Mouse (Mus musculus): Measurements from ENCODE around the gene Dus2. TPM values are rescaled to one million over a fixed set of nuclear protein-coding genes. Genes with fewer than 3 reads are reported as not detected.
A peak's percentile ranks its signal among the peaks of the same experiment; 100 is the strongest.

The Dus2 gene
- polyA plus RNA-seq, 1 experiment from 2014 or later = 8.1 TPM

GRCm38 (mm10) chr8:105956556-105956955, 34.6 kb upstream of the Dus2 start:
- Histone ChIP-seq H3K9me3 (ENCODE audit: control insufficient read depth, low read length) (no peaks in the 10 kb centered on the region), H3K36me3 (ENCODE audit: control insufficient read depth, insufficient read depth, low read length) (peaks cover 7% of the 10 kb centered on the region; the same call in 1 of the 2 replicates), H3K27ac (replicated peaks) (no peak overlapping the region), H3K27me3 (ENCODE audit: control insufficient read depth, insufficient read depth, low read length) (no peaks in the 10 kb centered on the region), H3K4me2 (replicated peaks; ENCODE audit: low read depth) (no peak overlapping the region), H3K9ac (ENCODE audit: low read length) (no peak overlapping the region), H3K4me3 (ENCODE audit: low read depth, low read length) (no peak overlapping the region), H3K4me1 (replicated peaks; ENCODE audit: control insufficient read depth, insufficient read depth) (no peaks in the 10 kb centered on the region)
- 88% methylated on average over 4 of the region's 4 CpGs for WGBS
- DNase-seq (ENCODE audit: low spot score) (no peak), ATAC-seq (ENCODE audit: low FRiP score, low TSS enrichment) (no peak)
- TF ChIP-seq CTCF (IDR thresholded peaks at IDR 0.05; ENCODE audit: low read depth) = no peak
- TF ChIP-seq EP300 (optimal IDR thresholded peaks at IDR 0.05) = no peak

- H3K27me3 ChIP-seq (ENCODE audit: control insufficient read depth, insufficient read depth, low read length) = no peaks in the 10 kb centered on the region
- H3K4me3 ChIP-seq (ENCODE audit: low read depth, low read length) = no peak overlapping the region
- TF ChIP-seq CTCF (IDR thresholded peaks at IDR 0.05; ENCODE audit: low read depth) = peak; percentile 51
- no peak for TF ChIP-seq EP300 (optimal IDR thresholded peaks at IDR 0.05)
- H3K27ac ChIP-seq (replicated peaks) = no peak overlapping the region
- WGBS = 49% methylated on average over 3 of the region's 4 CpGs
- H3K36me3 ChIP-seq (ENCODE audit: control insufficient read depth, insufficient read depth, low read length) = peaks cover 7% of the 10 kb centered on the region; the same call in 1 of the 2 replicates
- H3K4me1 ChIP-seq (replicated peaks; ENCODE audit: control insufficient read depth, insufficient read depth) = no peaks in the 10 kb centered on the region
- no peaks in the 10 kb centered on the region for H3K9me3 ChIP-seq (ENCODE audit: control insufficient read depth, low read length)
- DNase-seq (ENCODE audit: low spot score) (no peak), ATAC-seq (ENCODE audit: low FRiP score, low TSS enrichment) (peak; percentile 47; the same call in 1 of the 2 replicates)
- no peak overlapping the region for H3K9ac ChIP-seq (ENCODE audit: low read length)
- H3K4me2 ChIP-seq (replicated peaks; ENCODE audit: low read depth) = no peak overlapping the region
These were observed 33.3 kb upstream of the Dus2 start for GRCm38 (mm10) chr8:105957813-105958212.

DNA sequence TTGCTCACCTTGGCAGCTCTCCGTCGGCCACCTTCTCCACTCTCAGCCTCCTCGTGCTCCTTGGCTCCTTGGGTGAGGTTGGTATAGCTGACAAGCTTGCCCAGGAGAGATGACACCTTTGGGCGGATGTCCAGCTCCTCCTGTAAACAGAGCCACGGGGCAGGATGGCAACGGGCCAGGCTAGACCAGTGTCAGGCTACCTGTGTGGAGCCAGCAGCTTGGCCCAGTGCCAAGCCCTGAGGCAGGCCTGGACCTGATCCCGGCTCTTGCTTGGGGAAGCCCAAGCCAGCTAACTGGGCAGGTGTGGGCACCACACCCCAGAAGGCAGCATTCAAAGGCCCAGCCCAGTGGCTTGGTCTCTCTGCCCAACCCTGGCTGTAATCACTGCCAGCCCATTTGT, 31.8 kb upstream of the Dus2 start:
- DNase-seq (ENCODE audit: low spot score) (peak; percentile 91), ATAC-seq (ENCODE audit: low FRiP score, low TSS enrichment) (peak; percentile 92)
- peaks cover 2% of the 10 kb centered on the region; the same call in 1 of the 2 replicates for H3K4me1 ChIP-seq (replicated peaks; ENCODE audit: control insufficient read depth, insufficient read depth)
- 47% methylated on average over 7 of the region's 7 CpGs for WGBS
- H3K4me2 ChIP-seq (replicated peaks; ENCODE audit: low read depth) = no peak overlapping the region
- H3K27ac ChIP-seq (replicated peaks) = no peak overlapping the region
- no peak for TF ChIP-seq EP300 (optimal IDR thresholded peaks at IDR 0.05)
- TF ChIP-seq CTCF (IDR thresholded peaks at IDR 0.05; ENCODE audit: low read depth) = peak; percentile 32; the same call in 1 of the 2 replicates
- no peak overlapping the region for H3K4me3 ChIP-seq (ENCODE audit: low read depth, low read length)
- no peaks in the 10 kb centered on the region; the same call in 1 of the 2 replicates for H3K36me3 ChIP-seq (ENCODE audit: control insufficient read depth, insufficient read depth, low read length)
- no peaks in the 10 kb centered on the region for H3K9me3 ChIP-seq (ENCODE audit: control insufficient read depth, low read length)
- H3K9ac ChIP-seq (ENCODE audit: low read length) = no peak overlapping the region
- H3K27me3 ChIP-seq (ENCODE audit: control insufficient read depth, insufficient read depth, low read length) = no peaks in the 10 kb centered on the region

- ATAC-seq (ENCODE audit: low FRiP score, low TSS enrichment) (no peak), DNase-seq (ENCODE audit: low spot score) (no peak)
- H3K27ac ChIP-seq (replicated peaks) = no peak overlapping the region
- H3K9me3 ChIP-seq (ENCODE audit: control insufficient read depth, low read length) = no peaks in the 10 kb centered on the region
- peaks cover 2% of the 10 kb centered on the region; the same call in 1 of the 2 replicates for H3K4me1 ChIP-seq (replicated peaks; ENCODE audit: control insufficient read depth, insufficient read depth)
- 79% methylated on average over 14 of the region's 14 CpGs for WGBS
- no peak overlapping the region for H3K4me2 ChIP-seq (replicated peaks; ENCODE audit: low read depth)
- no peaks in the 10 kb centered on the region; the same call in 1 of the 2 replicates for H3K36me3 ChIP-seq (ENCODE audit: control insufficient read depth, insufficient read depth, low read length)
- TF ChIP-seq EP300 (optimal IDR thresholded peaks at IDR 0.05) (no peak), CTCF (IDR thresholded peaks at IDR 0.05; ENCODE audit: low read depth) (no peak)
- no peak overlapping the region for H3K9ac ChIP-seq (ENCODE audit: low read length)
- H3K27me3 ChIP-seq (ENCODE audit: control insufficient read depth, insufficient read depth, low read length) = no peaks in the 10 kb centered on the region
- H3K4me3 ChIP-seq (ENCODE audit: low read depth, low read length) = no peak overlapping the region
These were observed 30.0 kb upstream of the Dus2 start for GRCm38 (mm10) chr8:105961101-105961500.

DNA sequence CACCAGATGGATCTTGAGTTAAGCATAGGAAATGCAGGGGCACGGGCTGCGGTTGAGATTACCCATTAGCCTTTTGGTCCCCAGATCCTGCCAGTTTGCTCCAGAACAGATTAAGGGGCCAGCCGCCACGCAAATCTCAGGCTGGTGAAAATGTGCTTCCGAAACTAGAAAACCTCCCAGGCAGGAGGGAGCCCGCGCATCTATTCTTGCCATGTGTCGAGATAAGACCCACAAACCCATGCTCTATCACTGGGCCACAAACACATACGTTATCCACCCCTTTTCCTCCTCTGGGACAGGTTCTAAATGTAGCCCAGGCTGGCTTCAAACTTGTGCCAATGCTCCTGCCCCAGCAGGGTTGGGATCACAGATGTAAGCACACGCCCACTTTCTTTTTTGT, 29.6 kb upstream of the Dus2 start:
- 86% methylated on average over 10 of the region's 10 CpGs for WGBS
- TF ChIP-seq EP300 (optimal IDR thresholded peaks at IDR 0.05) = no peak
- TF ChIP-seq CTCF (IDR thresholded peaks at IDR 0.05; ENCODE audit: low read depth) = no peak
- DNase-seq (ENCODE audit: low spot score) (no peak), ATAC-seq (ENCODE audit: low FRiP score, low TSS enrichment) (no peak)
- H3K9ac ChIP-seq (ENCODE audit: low read length) = no peak overlapping the region
- H3K4me3 ChIP-seq (ENCODE audit: low read depth, low read length) = no peak overlapping the region
- no peaks in the 10 kb centered on the region; the same call in 1 of the 2 replicates for H3K36me3 ChIP-seq (ENCODE audit: control insufficient read depth, insufficient read depth, low read length)
- peaks cover 2% of the 10 kb centered on the region; the same call in 1 of the 2 replicates for H3K4me1 ChIP-seq (replicated peaks; ENCODE audit: control insufficient read depth, insufficient read depth)
- no peaks in the 10 kb centered on the region for H3K9me3 ChIP-seq (ENCODE audit: control insufficient read depth, low read length)
- H3K4me2 ChIP-seq (replicated peaks; ENCODE audit: low read depth) = no peak overlapping the region
- H3K27ac ChIP-seq (replicated peaks) = no peak overlapping the region
- H3K27me3 ChIP-seq (ENCODE audit: control insufficient read depth, insufficient read depth, low read length) = no peaks in the 10 kb centered on the region

- peak overlapping the region; percentile 67 for H3K4me3 ChIP-seq (ENCODE audit: low read depth, low read length)
- no peaks in the 10 kb centered on the region for H3K9me3 ChIP-seq (ENCODE audit: control insufficient read depth, low read length)
- ATAC-seq (ENCODE audit: low FRiP score, low TSS enrichment) (no peak), DNase-seq (ENCODE audit: low spot score) (peak; percentile 12)
- peaks cover 2% of the 10 kb centered on the region; the same call in 1 of the 2 replicates for H3K4me1 ChIP-seq (replicated peaks; ENCODE audit: control insufficient read depth, insufficient read depth)
- H3K4me2 ChIP-seq (replicated peaks; ENCODE audit: low read depth) = peak overlapping the region; percentile 68
- H3K36me3 ChIP-seq (ENCODE audit: control insufficient read depth, insufficient read depth, low read length) = no peaks in the 10 kb centered on the region
- no peak overlapping the region for H3K27ac ChIP-seq (replicated peaks)
- H3K27me3 ChIP-seq (ENCODE audit: control insufficient read depth, insufficient read depth, low read length) = no peaks in the 10 kb centered on the region
- WGBS = 42% methylated on average over 12 of the region's 12 CpGs
- peak overlapping the region; percentile 78 for H3K9ac ChIP-seq (ENCODE audit: low read length)
- TF ChIP-seq CTCF (IDR thresholded peaks at IDR 0.05; ENCODE audit: low read depth) = no peak
These were observed 26.5 kb upstream of the Dus2 start for GRCm38 (mm10) chr8:105964506-105965265.
